Mouse (Mus musculus) spleen, postnatal 4 days (tissue): ENCODE measurements around the gene Lhx5.

Experiments used
- DNase-seq, 2 experiments: peaks; one replicate each; pipeline ENCODE4 v3.0.0; 2022; ENCODE audit warnings: low spot score in 2 of 2

Lhx5 gene

GRCm38 (mm10) chr5:120432486-120433015 is 1.1 kb downstream of the Lhx5 start:
- no peak for DNase-seq

DNA sequence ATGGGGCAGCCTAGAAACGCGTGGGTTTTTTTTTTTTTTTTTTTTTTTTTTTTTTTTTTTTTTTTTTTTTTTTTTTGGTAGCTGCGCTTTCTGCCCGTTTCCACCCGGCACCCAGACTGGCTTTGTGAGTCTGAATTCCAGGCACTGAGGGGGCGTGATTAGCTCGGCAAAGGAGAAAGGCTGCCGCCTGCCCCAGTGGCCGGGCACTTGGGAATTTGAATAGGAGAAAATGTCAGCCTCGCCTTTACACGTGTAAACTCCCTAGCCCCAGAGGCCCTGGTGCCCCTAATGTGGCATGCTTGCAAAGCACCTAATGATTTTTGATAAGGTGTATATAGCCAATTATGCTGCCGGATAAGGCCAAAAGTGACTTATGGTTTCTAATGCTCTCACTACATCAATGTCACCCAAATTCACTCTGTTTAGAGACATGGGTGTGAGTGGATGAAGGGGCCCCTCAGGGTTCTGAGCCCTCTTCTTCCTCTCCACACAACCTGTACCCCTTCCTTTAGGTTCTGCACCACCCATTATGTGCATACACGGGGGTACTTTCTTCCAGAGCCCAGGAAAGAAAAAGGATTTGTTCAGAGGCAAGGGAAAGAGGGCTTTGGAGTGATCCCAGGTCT is 1.7 kb downstream of the Lhx5 start:
- no peak for DNase-seq

- no peak for DNase-seq
Observed at GRCm38 (mm10) chr5:120434231-120434735, 2.8 kb downstream of the Lhx5 start.

GRCm38 (mm10) chr5:120435006-120435681 is 3.6 kb downstream of the Lhx5 start:
- no peak for DNase-seq

- no peak for DNase-seq
Observed at GRCm38 (mm10) chr5:120435731-120436501, 4.4 kb downstream of the Lhx5 start.

DNA sequence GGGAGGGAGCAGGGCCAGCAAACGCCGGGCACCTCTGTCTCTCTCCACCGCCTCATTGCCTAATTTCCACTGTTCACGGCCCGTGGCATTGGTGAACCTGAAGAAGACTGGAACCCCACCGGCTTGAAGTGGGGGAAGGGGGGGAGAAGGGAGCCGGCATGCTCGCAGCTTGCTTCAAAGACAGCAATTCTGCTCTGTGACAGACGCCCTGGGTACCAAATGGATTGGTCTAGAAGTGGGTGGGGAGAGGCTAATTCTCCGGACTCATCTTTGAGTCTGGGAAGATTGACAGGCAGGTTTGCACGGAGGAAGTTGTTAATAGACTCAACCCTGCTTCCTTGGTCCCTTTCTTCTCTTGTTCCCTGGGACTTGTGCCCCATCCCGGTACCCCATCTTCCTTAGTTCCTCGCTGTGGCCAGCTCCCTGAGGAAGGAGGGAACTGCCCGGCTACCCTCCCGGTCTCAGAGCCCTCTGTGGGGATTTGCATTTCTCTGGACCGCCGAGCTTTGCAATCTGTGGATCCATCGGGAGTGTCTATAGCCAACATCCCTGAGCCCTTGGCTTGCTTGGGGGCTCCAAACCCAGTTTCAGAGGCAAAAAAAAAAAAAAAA is 5.5 kb downstream of the Lhx5 start:
- no peak for DNase-seq

- DNase-seq = no peak
Observed at GRCm38 (mm10) chr5:120437539-120437938, 6.0 kb downstream of the Lhx5 start.

- no peak for DNase-seq
Observed at GRCm38 (mm10) chr5:120437986-120438385, 6.5 kb downstream of the Lhx5 start.

DNA sequence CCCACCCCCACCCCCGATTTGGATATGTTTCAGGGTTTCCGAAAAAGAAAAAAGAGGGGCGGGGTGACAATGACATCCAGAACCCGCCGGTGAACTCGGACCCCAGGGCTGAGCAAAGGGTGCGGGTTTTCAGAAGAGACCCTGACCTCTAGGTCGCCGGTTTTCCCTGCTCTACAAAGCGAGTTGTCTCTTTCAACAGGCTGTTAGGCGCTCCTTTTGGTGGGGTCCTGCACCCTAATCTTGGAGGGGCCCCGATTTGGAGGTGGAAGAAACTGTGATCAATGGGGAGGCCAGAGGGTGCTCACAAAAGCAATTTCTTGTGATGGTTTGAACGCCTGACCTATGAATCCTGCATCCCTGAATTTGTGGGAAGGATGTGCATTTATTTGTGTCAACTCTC is 7.0 kb downstream of the Lhx5 start:
- DNase-seq = no peak

- DNase-seq = no peak
Observed at GRCm38 (mm10) chr5:120438991-120439710, 7.7 kb downstream of the Lhx5 start.

- peak in 1 of 2 experiments; percentile 63 for DNase-seq
Observed at GRCm38 (mm10) chr5:120439887-120440670, 8.6 kb downstream of the Lhx5 start.

GRCm38 (mm10) chr5:120440733-120441132 is 9.2 kb downstream of the Lhx5 start:
- DNase-seq = peak; percentile 79 to 95

GRCm38 (mm10) chr5:120447305-120447704 is 15.8 kb downstream of the Lhx5 start:
- peak in 1 of 2 experiments; percentile 49 for DNase-seq

DNA sequence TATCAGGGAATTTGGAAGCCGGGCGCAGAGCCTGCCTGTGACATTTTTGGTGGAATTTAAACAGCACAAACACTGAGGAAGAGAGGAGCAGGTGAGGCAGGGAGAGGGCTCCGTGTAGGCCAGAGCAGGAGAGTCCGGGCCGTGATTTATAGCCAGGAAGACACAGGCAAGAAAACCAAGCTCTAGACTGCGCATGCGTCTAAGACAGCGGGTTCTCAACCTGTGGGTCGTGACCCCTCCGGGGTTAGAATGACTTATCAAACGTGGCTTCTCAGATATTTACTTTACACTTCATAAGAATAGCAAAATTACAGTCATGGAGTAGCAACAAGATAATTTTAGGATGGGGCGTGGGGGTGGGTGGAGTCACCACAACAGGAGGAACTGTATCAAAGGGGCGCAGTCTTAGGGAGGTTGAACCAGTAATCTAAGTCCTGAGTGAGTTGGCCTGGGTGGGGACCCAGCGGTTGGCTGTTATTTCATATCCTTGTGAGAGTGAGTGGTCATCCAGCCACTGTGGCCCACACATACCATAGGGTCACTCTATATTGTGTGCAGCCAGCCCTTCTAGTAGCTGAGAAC is 23.3 kb downstream of the Lhx5 start:
- no peak for DNase-seq

- no peak for DNase-seq
Observed at GRCm38 (mm10) chr5:120456253-120456652, 24.8 kb downstream of the Lhx5 start.

GRCm38 (mm10) chr5:120456841-120457554 is 25.5 kb downstream of the Lhx5 start:
- DNase-seq = no peak

GRCm38 (mm10) chr5:120457628-120458027 is 26.1 kb downstream of the Lhx5 start:
- peak; percentile 74 to 88 for DNase-seq

- DNase-seq = peak; percentile 54 to 68
Observed at GRCm38 (mm10) chr5:120459133-120459532, 27.6 kb downstream of the Lhx5 start.

DNA sequence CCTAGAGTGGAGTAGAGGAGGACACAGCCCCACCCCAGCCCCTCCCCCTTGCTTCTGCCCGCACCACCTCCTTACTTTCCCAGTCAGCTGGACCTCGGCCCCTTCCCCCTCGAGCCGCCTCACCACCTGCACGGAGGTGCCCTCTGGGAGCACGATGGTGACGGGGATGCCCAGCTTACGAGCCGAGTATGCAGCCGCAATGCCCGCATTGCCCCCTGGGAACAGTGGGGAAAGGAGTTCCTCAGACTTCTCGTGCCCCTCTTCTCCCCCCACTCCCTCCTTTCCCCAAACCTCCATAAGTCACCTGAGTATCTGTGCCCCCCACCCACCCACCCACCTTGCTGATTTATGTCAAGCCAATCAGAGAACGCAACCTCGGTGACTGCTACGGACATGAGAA is 30.4 kb downstream of the Lhx5 start:
- peak in 1 of 2 experiments; percentile 60 for DNase-seq
